Mouse (Mus musculus): ENCODE results near the gene Hexim1. TPM values are rescaled to one million over a fixed set of nuclear protein-coding genes. Genes with fewer than 3 reads are reported as not detected.
A peak's percentile ranks its signal among the peaks of the same experiment; 100 is the strongest.

The Hexim1 gene
- polyA plus RNA-seq, 1 experiment from 2014 or later = 4.7 TPM

DNA sequence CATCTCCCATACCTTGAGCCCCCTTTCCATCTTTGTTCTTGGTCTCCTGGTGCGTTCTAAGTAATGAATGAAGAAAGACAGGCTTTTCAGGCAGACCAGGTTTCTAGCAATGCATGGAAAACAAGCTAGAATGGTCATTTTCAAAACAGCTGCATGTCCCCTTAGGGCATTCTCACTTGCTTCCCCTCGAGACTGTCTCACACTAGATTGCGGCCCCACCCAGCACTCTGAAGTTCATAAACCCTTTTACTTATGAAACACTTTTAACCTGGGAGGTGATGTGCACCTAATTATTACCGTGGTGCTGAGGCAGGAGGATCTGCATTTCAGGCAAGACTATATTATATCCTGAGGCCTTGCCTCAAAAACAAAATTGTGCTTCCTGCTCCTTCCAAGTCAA, 2.3 kb upstream of the Hexim1 start:
- Histone ChIP-seq H3K27me3 (replicated peaks; ENCODE audit: control insufficient read depth, insufficient read depth, low read length) (peaks cover 15% of the 10 kb centered on the region), H3K4me2 (ENCODE audit: low read length) (no peak overlapping the region), H3K36me3 (ENCODE audit: control insufficient read depth, insufficient read depth, low read length) (no peaks in the 10 kb centered on the region), H3K4me3 (ENCODE audit: low read length) (no peak overlapping the region), H3K9ac (ENCODE audit: low read depth, low read length) (no peak overlapping the region), H3K27ac (ENCODE audit: low read depth, low read length) (no peak overlapping the region), H3K4me1 (ENCODE audit: control insufficient read depth, insufficient read depth, low read depth, low read length) (peaks cover 19% of the 10 kb centered on the region), H3K9me3 (ENCODE audit: control insufficient read depth, low read length) (no peaks in the 10 kb centered on the region)
- WGBS = 79% methylated on average over 4 of the region's 4 CpGs
- ATAC-seq = no peak

DNA sequence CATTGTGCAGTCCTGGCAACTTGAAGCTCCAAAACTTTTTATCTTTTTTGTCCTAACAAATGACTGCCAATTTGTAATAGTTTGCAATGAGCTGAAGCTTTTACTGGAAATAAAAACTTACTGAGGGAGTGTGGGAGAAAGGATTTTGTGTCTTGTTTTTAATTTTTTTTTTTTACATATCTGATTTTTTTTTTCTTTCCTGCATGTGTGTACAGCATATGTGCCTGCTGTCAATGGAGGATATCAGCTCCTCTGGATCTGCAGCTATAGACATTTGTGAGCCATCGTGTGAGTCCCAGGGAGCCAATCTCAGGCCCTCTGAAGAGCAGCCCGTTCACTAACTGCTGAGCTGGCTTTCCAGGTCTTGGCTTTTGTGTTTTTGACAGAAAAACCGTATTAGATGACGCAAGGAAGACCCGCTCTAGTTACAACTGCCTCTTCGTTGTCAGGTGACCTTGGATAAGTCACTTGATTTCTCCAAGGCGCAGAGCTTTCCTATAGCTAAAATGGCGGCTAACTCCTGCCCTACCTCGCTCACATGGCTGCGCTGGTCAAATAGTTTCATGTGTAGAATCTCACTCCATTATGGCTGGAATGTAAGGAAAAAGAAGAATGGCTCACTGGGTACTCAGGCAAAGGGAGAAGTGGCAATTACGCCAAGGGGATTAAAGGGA, 1.6 kb upstream of the Hexim1 start:
- Histone ChIP-seq H3K9ac (ENCODE audit: low read depth, low read length) (peak overlapping the region; percentile 80), H3K4me2 (ENCODE audit: low read length) (peak overlapping the region; percentile 71), H3K36me3 (ENCODE audit: control insufficient read depth, insufficient read depth, low read length) (no peaks in the 10 kb centered on the region), H3K9me3 (ENCODE audit: control insufficient read depth, low read length) (no peaks in the 10 kb centered on the region), H3K4me1 (ENCODE audit: control insufficient read depth, insufficient read depth, low read depth, low read length) (peaks cover 23% of the 10 kb centered on the region), H3K4me3 (ENCODE audit: low read length) (peak overlapping the region; percentile 64), H3K27me3 (replicated peaks; ENCODE audit: control insufficient read depth, insufficient read depth, low read length) (peaks cover 15% of the 10 kb centered on the region), H3K27ac (ENCODE audit: low read depth, low read length) (peak overlapping the region; percentile 91)
- ATAC-seq = no peak
- WGBS = 87% methylated on average over 11 of the region's 11 CpGs

DNA sequence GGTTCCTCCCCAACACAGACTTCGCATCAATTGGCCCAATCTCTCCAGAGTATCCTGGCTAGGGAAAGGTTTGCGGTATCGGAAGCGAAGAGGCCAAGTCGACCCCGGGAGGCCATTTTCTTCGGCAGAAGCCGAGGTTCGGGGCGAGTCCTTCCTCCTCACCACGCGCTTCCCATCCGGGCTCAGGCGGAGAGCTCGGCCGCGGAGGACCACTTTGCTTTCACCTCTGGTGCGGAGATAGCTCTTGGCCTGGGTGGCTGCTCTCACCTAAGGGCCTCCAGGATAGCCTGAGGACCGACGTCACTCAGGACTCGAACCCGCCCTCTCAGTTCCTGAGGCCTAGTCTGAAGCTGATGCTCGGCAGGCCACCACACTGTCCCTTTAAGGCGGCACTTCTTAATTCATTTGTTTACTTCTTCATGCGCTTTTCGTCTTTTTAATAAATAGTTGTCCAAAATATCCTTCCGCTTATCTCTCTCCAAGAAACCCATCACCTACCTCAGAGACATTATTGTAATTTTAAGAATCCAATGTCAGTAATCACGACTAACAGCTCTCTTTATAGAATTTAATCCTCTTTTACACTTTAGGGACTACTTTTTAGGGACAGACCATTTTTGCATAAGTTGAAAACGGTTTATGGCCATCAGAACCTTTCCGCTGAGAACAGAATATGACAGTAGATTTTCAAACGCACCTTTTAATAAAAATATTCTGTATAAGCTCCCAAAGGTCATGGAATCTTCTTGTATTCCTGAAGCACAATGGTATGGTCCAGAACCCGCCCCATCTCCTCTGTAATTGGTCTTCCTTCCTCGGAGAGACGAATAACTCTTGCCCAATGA, 646 bp upstream of the Hexim1 start:
- WGBS = under 1% methylated on average over 34 of the region's 34 CpGs
- peak overlapping the region; percentile 64 for H3K4me3 ChIP-seq (ENCODE audit: low read length)
- no peaks in the 10 kb centered on the region for H3K36me3 ChIP-seq (ENCODE audit: control insufficient read depth, insufficient read depth, low read length)
- ATAC-seq = peak; percentile 60
- peak overlapping the region; percentile 80 for H3K9ac ChIP-seq (ENCODE audit: low read depth, low read length)
- no peaks in the 10 kb centered on the region for H3K9me3 ChIP-seq (ENCODE audit: control insufficient read depth, low read length)
- peak overlapping the region; percentile 71 for H3K4me2 ChIP-seq (ENCODE audit: low read length)
- H3K4me1 ChIP-seq (ENCODE audit: control insufficient read depth, insufficient read depth, low read depth, low read length) = peaks cover 23% of the 10 kb centered on the region
- H3K27ac ChIP-seq (ENCODE audit: low read depth, low read length) = peak overlapping the region; percentile 91
- peaks cover 15% of the 10 kb centered on the region for H3K27me3 ChIP-seq (replicated peaks; ENCODE audit: control insufficient read depth, insufficient read depth, low read length)

DNA sequence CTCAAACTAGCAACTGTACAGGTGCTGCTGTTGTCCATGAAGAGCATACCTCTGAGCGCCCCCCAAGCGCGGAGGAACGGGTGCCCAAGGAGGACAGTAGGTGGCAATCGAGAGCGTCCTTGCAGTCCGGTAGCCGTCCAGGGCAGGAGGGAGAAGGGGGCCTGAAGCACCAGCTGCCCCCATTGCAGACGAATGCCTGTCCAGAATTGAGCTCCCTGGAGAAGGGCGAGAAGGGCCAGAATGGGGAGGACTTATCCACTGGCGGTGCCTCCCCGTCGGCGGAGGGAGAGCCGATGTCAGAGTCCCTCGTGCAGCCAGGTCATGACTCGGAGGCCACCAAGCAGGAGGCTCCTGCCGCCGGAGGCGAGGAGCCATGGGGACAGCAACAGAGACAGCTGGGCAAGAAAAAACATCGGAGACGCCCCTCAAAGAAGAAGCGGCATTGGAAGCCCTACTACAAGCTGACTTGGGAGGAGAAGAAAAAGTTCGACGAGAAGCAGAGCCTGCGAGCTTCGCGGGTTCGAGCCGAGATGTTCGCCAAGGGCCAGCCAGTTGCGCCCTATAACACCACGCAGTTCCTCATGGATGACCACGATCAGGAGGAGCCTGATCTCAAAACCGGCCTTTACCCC, 1.0 kb downstream of the Hexim1 start:
- peaks cover 16% of the 10 kb centered on the region for H3K4me1 ChIP-seq (ENCODE audit: control insufficient read depth, insufficient read depth, low read depth, low read length)
- H3K9ac ChIP-seq (ENCODE audit: low read depth, low read length) = peak overlapping the region; percentile 77
- under 1% methylated on average over 35 of the region's 35 CpGs for WGBS
- peak overlapping the region; percentile 76 for H3K4me2 ChIP-seq (ENCODE audit: low read length)
- peak overlapping the region; percentile 90 for H3K27ac ChIP-seq (ENCODE audit: low read depth, low read length)
- ATAC-seq = no peak; the same call in 1 of the 2 replicates
- H3K9me3 ChIP-seq (ENCODE audit: control insufficient read depth, low read length) = no peaks in the 10 kb centered on the region
- H3K4me3 ChIP-seq (ENCODE audit: low read length) = peak overlapping the region; percentile 64
- H3K36me3 ChIP-seq (ENCODE audit: control insufficient read depth, insufficient read depth, low read length) = no peaks in the 10 kb centered on the region
- peaks cover 3% of the 10 kb centered on the region for H3K27me3 ChIP-seq (replicated peaks; ENCODE audit: control insufficient read depth, insufficient read depth, low read length)

GRCm38 (mm10) chr11:103117591-103118009, 1.6 kb downstream of the Hexim1 start:
- ATAC-seq = no peak

DNA sequence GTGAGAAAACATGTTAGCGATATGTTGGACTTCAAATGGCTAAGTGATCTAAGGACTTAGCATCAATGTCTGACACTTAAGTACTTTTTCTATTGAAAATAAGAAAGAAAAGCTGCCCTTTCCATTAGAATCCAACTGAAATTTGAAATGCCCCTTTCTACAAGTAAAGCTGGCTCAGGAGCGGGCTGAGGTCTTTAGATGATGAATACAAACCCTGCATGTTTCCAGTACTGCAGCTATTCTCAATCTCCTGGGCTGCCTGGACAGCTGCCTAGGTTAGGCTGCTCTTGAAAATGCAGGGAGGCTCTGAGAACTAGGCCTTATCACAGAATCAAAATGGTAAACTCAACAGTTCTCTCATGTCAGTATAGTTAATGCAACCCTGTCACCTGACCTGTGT, 2.8 kb downstream of the Hexim1 start:
- no peak overlapping the region for H3K9ac ChIP-seq (ENCODE audit: low read depth, low read length)

More at GRCm38 (mm10) chr11:103117591-103118009, 1.6 kb downstream of the Hexim1 start:
- peaks cover 3% of the 10 kb centered on the region for H3K27me3 ChIP-seq (replicated peaks; ENCODE audit: control insufficient read depth, insufficient read depth, low read length)
- WGBS = under 1% methylated on average over 38 of the region's 38 CpGs
- H3K4me3 ChIP-seq (ENCODE audit: low read length) = peak overlapping the region; percentile 64
- H3K9ac ChIP-seq (ENCODE audit: low read depth, low read length) = peak overlapping the region; percentile 77
- peaks cover 14% of the 10 kb centered on the region for H3K4me1 ChIP-seq (ENCODE audit: control insufficient read depth, insufficient read depth, low read depth, low read length)
- H3K9me3 ChIP-seq (ENCODE audit: control insufficient read depth, low read length) = no peaks in the 10 kb centered on the region
- peak overlapping the region; percentile 90 for H3K27ac ChIP-seq (ENCODE audit: low read depth, low read length)
- no peaks in the 10 kb centered on the region for H3K36me3 ChIP-seq (ENCODE audit: control insufficient read depth, insufficient read depth, low read length)
- H3K4me2 ChIP-seq (ENCODE audit: low read length) = peak overlapping the region; percentile 76

DNA sequence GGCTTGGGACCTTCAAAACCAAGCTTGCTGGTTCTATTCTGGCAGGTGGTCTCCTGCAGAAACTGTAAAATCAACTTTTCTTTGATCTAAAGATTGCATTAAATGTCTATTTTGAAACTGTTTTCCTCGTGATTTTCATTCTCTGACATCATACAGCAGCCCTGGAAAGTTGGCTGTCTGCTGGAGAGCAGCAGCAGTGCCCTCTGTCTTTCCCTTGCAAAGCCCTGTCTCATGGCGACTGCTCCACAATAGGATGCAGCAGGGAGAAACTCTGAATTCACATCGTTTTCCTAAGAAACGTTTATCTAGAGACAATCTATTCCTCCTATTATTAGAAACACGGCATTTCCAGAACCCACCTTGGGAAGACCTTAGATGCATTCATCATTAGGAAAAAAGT, 3.6 kb downstream of the Hexim1 start:
- no peak overlapping the region for H3K9ac ChIP-seq (ENCODE audit: low read depth, low read length)
- no peak overlapping the region for H3K27ac ChIP-seq (ENCODE audit: low read depth, low read length)
- no peaks in the 10 kb centered on the region for H3K36me3 ChIP-seq (ENCODE audit: control insufficient read depth, insufficient read depth, low read length)
- ATAC-seq = no peak
- H3K4me2 ChIP-seq (ENCODE audit: low read length) = no peak overlapping the region
- WGBS = 53% methylated on average over 5 of the region's 5 CpGs
- no peaks in the 10 kb centered on the region for H3K9me3 ChIP-seq (ENCODE audit: control insufficient read depth, low read length)
- H3K27me3 ChIP-seq (replicated peaks; ENCODE audit: control insufficient read depth, insufficient read depth, low read length) = no peaks in the 10 kb centered on the region
- peaks cover 11% of the 10 kb centered on the region for H3K4me1 ChIP-seq (ENCODE audit: control insufficient read depth, insufficient read depth, low read depth, low read length)
- no peak overlapping the region for H3K4me3 ChIP-seq (ENCODE audit: low read length)

More for the DNA sequence above, 2.8 kb downstream of the Hexim1 start:
- Histone ChIP-seq H3K4me1 (ENCODE audit: control insufficient read depth, insufficient read depth, low read depth, low read length) (peaks cover 14% of the 10 kb centered on the region), H3K27me3 (replicated peaks; ENCODE audit: control insufficient read depth, insufficient read depth, low read length) (no peaks in the 10 kb centered on the region), H3K9me3 (ENCODE audit: control insufficient read depth, low read length) (no peaks in the 10 kb centered on the region), H3K4me2 (ENCODE audit: low read length) (peak overlapping the region; percentile 76), H3K27ac (ENCODE audit: low read depth, low read length) (no peak overlapping the region), H3K36me3 (ENCODE audit: control insufficient read depth, insufficient read depth, low read length) (no peaks in the 10 kb centered on the region), H3K4me3 (ENCODE audit: low read length) (no peak overlapping the region)
- ATAC-seq = no peak
- 81% methylated on average over 2 of the region's 2 CpGs for WGBS

DNA sequence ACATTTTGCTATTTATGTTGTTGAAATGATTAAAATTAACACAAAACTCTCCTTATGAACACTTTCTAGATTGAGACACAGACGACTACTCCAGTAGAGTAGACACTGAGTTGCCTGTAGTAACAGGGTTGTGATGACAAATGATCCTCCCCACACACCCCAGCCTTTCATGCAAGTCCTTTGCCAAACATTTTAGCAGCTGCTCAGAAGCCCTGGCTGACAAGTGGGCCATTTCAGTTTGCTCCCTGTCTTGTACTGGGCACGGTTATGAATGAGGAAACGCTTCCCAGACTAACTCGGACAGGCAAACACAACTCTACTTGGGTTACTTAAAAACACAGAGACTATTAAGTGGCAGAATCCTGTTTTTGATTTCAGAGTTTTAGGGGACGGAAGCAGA, 4.3 kb downstream of the Hexim1 start:
- no peaks in the 10 kb centered on the region for H3K27me3 ChIP-seq (replicated peaks; ENCODE audit: control insufficient read depth, insufficient read depth, low read length)
- H3K27ac ChIP-seq (ENCODE audit: low read depth, low read length) = no peak overlapping the region
- ATAC-seq = no peak
- WGBS = 66% methylated on average over 5 of the region's 5 CpGs
- H3K9me3 ChIP-seq (ENCODE audit: control insufficient read depth, low read length) = no peaks in the 10 kb centered on the region
- H3K4me2 ChIP-seq (ENCODE audit: low read length) = no peak overlapping the region
- no peak overlapping the region for H3K4me3 ChIP-seq (ENCODE audit: low read length)
- no peak overlapping the region for H3K9ac ChIP-seq (ENCODE audit: low read depth, low read length)
- H3K4me1 ChIP-seq (ENCODE audit: control insufficient read depth, insufficient read depth, low read depth, low read length) = peaks cover 9% of the 10 kb centered on the region
- no peaks in the 10 kb centered on the region for H3K36me3 ChIP-seq (ENCODE audit: control insufficient read depth, insufficient read depth, low read length)
